Mouse (Mus musculus) neural tube, embryonic 11.5 days (tissue): ENCODE results near the gene C1ql4. TPM values are rescaled to one million over a fixed set of nuclear protein-coding genes. Genes with fewer than 3 reads are reported as not detected.
"Not testable (repeated sequence)": the region's sequence is repeated elsewhere in the genome, so short reads cannot be mapped to it uniquely, and the experiment has no call there.

Experiments used
- ATAC-seq: fragments of 200-750 bp; cut with Nextera tagmentation; 2 replicates; pipeline ENCODE4 v1.8.0; 2017; ENCODE audit warnings: moderate number of reproducible peaks, mild to moderate bottlenecking, moderate TSS enrichment, moderate library complexity; ENCODE audit not compliant: insufficient read depth, low FRiP score, low TSS enrichment
- DNase-seq: peaks from one replicate; pipeline ENCODE4 v3.0.0-alpha.2; 2015; ENCODE audit warnings: low spot score
- H3K27ac ChIP-seq: fragments of 300-500 bp; sonication (generic); 2 replicates; pipeline ENCODE4 v1.5.1; 2014; ENCODE audit warnings: low read depth, mild to moderate bottlenecking, low read length
- H3K27me3 ChIP-seq: fragments of 300-500 bp; sonication (generic); 2 replicates; pipeline ENCODE4 v1.6.1; 2014; ENCODE audit warnings: mild to moderate bottlenecking, low read length, mixed read lengths; ENCODE audit not compliant: control insufficient read depth, insufficient read depth
- H3K36me3 ChIP-seq: fragments of 300-500 bp; sonication (generic); 2 replicates; pipeline ENCODE4 v1.6.1; 2014; ENCODE audit warnings: mild to moderate bottlenecking, low read length, moderate library complexity, mixed read lengths; ENCODE audit not compliant: control insufficient read depth, insufficient read depth
- H3K4me1 ChIP-seq: fragments of 300-500 bp; sonication (generic); 2 replicates; pipeline ENCODE4 v1.6.1; 2014; ENCODE audit warnings: low read length, mixed read lengths; ENCODE audit not compliant: control insufficient read depth, insufficient read depth
- H3K4me2 ChIP-seq: fragments of 300-500 bp; sonication (generic); 2 replicates; pipeline ENCODE4 v1.6.1; 2014; ENCODE audit warnings: low read depth, mild to moderate bottlenecking, moderate library complexity
- H3K4me3 ChIP-seq: fragments of 300-500 bp; sonication (generic); 2 replicates; pipeline ENCODE4 v1.5.1; 2014; ENCODE audit warnings: low read depth, low read length
- H3K9ac ChIP-seq: fragments of 300-500 bp; sonication (generic); 2 replicates; pipeline ENCODE4 v1.6.1; 2014; ENCODE audit warnings: mild to moderate bottlenecking, low read length
- H3K9me3 ChIP-seq: fragments of 300-500 bp; sonication (generic); 2 replicates; pipeline ENCODE4 v1.6.1; 2016; ENCODE audit warnings: low read length; ENCODE audit not compliant: control insufficient read depth
- WGBS: fragments of 180-500 bp; shearing (Covaris S2); extraction: QIAGEN DNeasy Blood & Tissue Kit; methylation state at CpG from one replicate; pipeline ENCODE4 v1.1.7; 2014; 5-methylcytosine and 5-hydroxymethylcytosine counted together
- polyA plus RNA-seq: library from polyadenylated mRNA; unstranded; fragments of >200 nt; fragmentation: Nextera tagmentation; extraction: Ambion mirVana; gene quantifications from 2 replicates; pipeline ENCODE4 v1.2.1, GENCODE M21; 2014

The C1ql4 gene
- polyA plus RNA-seq, 1 experiment from 2014 or later: 3.0 TPM

GRCm38 (mm10) chr15:99083867-99084557 lies 3.6 kb downstream of the C1ql4 start:
- H3K4me2 ChIP-seq: peak overlapping the region; percentile 4; the same call in 1 of the 2 replicates
- no peak for ATAC-seq
- no peak for DNase-seq
- H3K4me3 ChIP-seq: no peak overlapping the region
- H3K9ac ChIP-seq: no peak overlapping the region
- peaks cover 11% of the 10 kb centered on the region for H3K36me3 ChIP-seq
- peaks cover 3% of the 10 kb centered on the region; the same call in 1 of the 2 replicates for H3K4me1 ChIP-seq
- H3K27ac ChIP-seq: no peak overlapping the region
- H3K9me3 ChIP-seq: no peaks in the 10 kb centered on the region
- WGBS: 8% methylated on average over 11 of the region's 11 CpGs
- H3K27me3 ChIP-seq: peaks cover 44% of the 10 kb centered on the region

GRCm38 (mm10) chr15:99083258-99083657 lies 4.4 kb downstream of the C1ql4 start:
- Histone ChIP-seq H3K9ac (no peak overlapping the region), H3K4me2 (no peak overlapping the region), H3K4me1 (no peaks in the 10 kb centered on the region), H3K4me3 (no peak overlapping the region), H3K27me3 (peaks cover 36% of the 10 kb centered on the region), H3K27ac (no peak overlapping the region), H3K9me3 (no peaks in the 10 kb centered on the region), H3K36me3 (peaks cover 11% of the 10 kb centered on the region)
- ATAC-seq: no peak
- peak; percentile 62 for DNase-seq
- WGBS: 64% methylated on average over 9 of the region's 9 CpGs

GRCm38 (mm10) chr15:99082840-99083239 lies 4.8 kb downstream of the C1ql4 start:
- Histone ChIP-seq H3K27me3 (peaks cover 32% of the 10 kb centered on the region), H3K36me3 (peaks cover 11% of the 10 kb centered on the region), H3K9me3 (no peaks in the 10 kb centered on the region), H3K27ac (no peak overlapping the region), H3K4me2 (no peak overlapping the region), H3K4me1 (no peaks in the 10 kb centered on the region), H3K9ac (no peak overlapping the region), H3K4me3 (no peak overlapping the region)
- WGBS: 90% methylated on average over 16 of the region's 16 CpGs
- ATAC-seq: no peak
- DNase-seq: no peak

- no peak overlapping the region for H3K9ac ChIP-seq
- no peak overlapping the region for H3K4me3 ChIP-seq
- DNase-seq (no peak), ATAC-seq (no peak)
- no peaks in the 10 kb centered on the region for H3K9me3 ChIP-seq
- H3K4me1 ChIP-seq: no peaks in the 10 kb centered on the region
- H3K36me3 ChIP-seq: peaks cover 11% of the 10 kb centered on the region
- WGBS: 95% methylated on average over 12 of the region's 12 CpGs
- H3K27ac ChIP-seq: no peak overlapping the region
- H3K4me2 ChIP-seq: no peak overlapping the region
- H3K27me3 ChIP-seq: peaks cover 27% of the 10 kb centered on the region
Measured at GRCm38 (mm10) chr15:99082322-99082721, 5.3 kb downstream of the C1ql4 start.

- Histone ChIP-seq H3K4me3 (no peak overlapping the region), H3K27me3 (peaks cover 4% of the 10 kb centered on the region; the same call in 1 of the 2 replicates), H3K4me1 (peaks cover 6% of the 10 kb centered on the region), H3K9me3 (no peaks in the 10 kb centered on the region), H3K4me2 (no peak overlapping the region), H3K36me3 (peaks cover 11% of the 10 kb centered on the region), H3K27ac (no peak overlapping the region), H3K9ac (no peak overlapping the region)
- DNase-seq (no peak), ATAC-seq (no peak)
- 85% methylated on average over 3 of the region's 3 CpGs for WGBS
Measured at GRCm38 (mm10) chr15:99079804-99080203, 7.8 kb downstream of the C1ql4 start.

- Histone ChIP-seq H3K4me3 (no peak overlapping the region), H3K4me1 (peaks cover 11% of the 10 kb centered on the region), H3K9ac (no peak overlapping the region), H3K4me2 (no peak overlapping the region), H3K9me3 (no peaks in the 10 kb centered on the region), H3K36me3 (peaks cover 10% of the 10 kb centered on the region), H3K27ac (no peak overlapping the region), H3K27me3 (no peaks in the 10 kb centered on the region)
- WGBS: 77% methylated on average over 15 of the region's 15 CpGs
- ATAC-seq: no peak
- DNase-seq: no peak
Measured at GRCm38 (mm10) chr15:99078181-99078910, 9.3 kb downstream of the C1ql4 start.

GRCm38 (mm10) chr15:99076011-99076410 lies 11.6 kb downstream of the C1ql4 start:
- H3K4me1 ChIP-seq: peaks cover 11% of the 10 kb centered on the region
- not testable (repeated sequence) for DNase-seq, ATAC-seq, H3K9ac ChIP-seq, H3K27me3 ChIP-seq, H3K36me3 ChIP-seq, H3K27ac ChIP-seq, H3K9me3 ChIP-seq, H3K4me3 ChIP-seq
- H3K4me2 ChIP-seq: peak overlapping the region; percentile 75
- 98% methylated on average over 3 of the region's 3 CpGs for WGBS

- H3K9ac ChIP-seq: peak overlapping the region; percentile 68
- H3K36me3 ChIP-seq: no peaks in the 10 kb centered on the region
- peak overlapping the region; percentile 97 for H3K27ac ChIP-seq
- H3K4me3 ChIP-seq: peak overlapping the region; percentile 64
- peak overlapping the region; percentile 79 for H3K4me2 ChIP-seq
- WGBS: under 1% methylated on average over 44 of the region's 44 CpGs
- H3K27me3 ChIP-seq: no peaks in the 10 kb centered on the region
- peak; percentile 97 for DNase-seq
- H3K4me1 ChIP-seq: peaks cover 11% of the 10 kb centered on the region
- peak; percentile 95 for ATAC-seq
- no peaks in the 10 kb centered on the region for H3K9me3 ChIP-seq
Measured at GRCm38 (mm10) chr15:99074600-99075333, 12.8 kb downstream of the C1ql4 start.
